ENCODE assay signal across 9 mouse cellular contexts in genomic region chr3:79818202-79818995, GRCm38 (mm10). TPM values are rescaled to one million over a fixed set of nuclear protein-coding genes. Genes with fewer than 3 reads are reported as not detected.
DNase-seq lines count a peak whose midpoint lies in the region; ATAC-seq lines count a peak whose summit lies in the region.
"Had no signal": no experiment of that assay in that cellular context is flagged by ENCODE, and none has a peak within 500 bp of the region (broad histone marks: within the 10 kb centered on the region; RNA-seq: fewer than 3 reads in every experiment).

No protein-coding gene starts in this region.

- H3K4me1 ChIP-seq in kidney, embryonic 14.5 days (ENCODE audit: control insufficient read depth, insufficient read depth, low read length) = no peaks in the 10 kb centered on the region

- intact Hi-C loops in left cerebral cortex, postnatal 14 days (cut with DNase I) = no loop called here

- ATAC-seq in kidney, embryonic 14.5 days (ENCODE audit: low FRiP score, low TSS enrichment) = peak; percentile 65

- H3K9ac ChIP-seq in kidney, embryonic 14.5 days (ENCODE audit: low read depth, low read length) = no peak overlapping the region

- H3K27ac ChIP-seq in kidney, embryonic 14.5 days (ENCODE audit: low read depth, low read length) = no peak overlapping the region

- WGBS in kidney, embryonic 14.5 days = 14% methylated on average over 14 of the region's 14 CpGs

- H3K9me3 ChIP-seq in kidney, embryonic 14.5 days (ENCODE audit: control insufficient read depth, low read length) = no peaks in the 10 kb centered on the region

- no peaks in the 10 kb centered on the region for H3K27me3 ChIP-seq in kidney, embryonic 14.5 days (ENCODE audit: control insufficient read depth, insufficient read depth, low read length)

- H3K4me2 ChIP-seq in kidney, embryonic 14.5 days (replicated peaks; ENCODE audit: low read depth, low read length) = peak overlapping the region; percentile 19; the same call in 1 of the 2 replicates

- no peaks in the 10 kb centered on the region for H3K36me3 ChIP-seq in kidney, embryonic 14.5 days (ENCODE audit: control insufficient read depth, insufficient read depth, low read length)

- no peak overlapping the region for H3K4me3 ChIP-seq in kidney, embryonic 14.5 days (ENCODE audit: low read length)

- no peak for DNase-seq in kidney, adult 8-10 months
- DNase-seq in urinary bladder, postnatal 14 days (ENCODE audit: low spot score) = peak; percentile 18
- no peak for DNase-seq in urinary bladder, postnatal 36 days (ENCODE audit: low spot score in 2 of 2)
- DNase-seq in left cerebral cortex, postnatal 14 days (ENCODE audit: low spot score in 2 of 2) = peak; percentile 48 to 64
- DNase-seq in telencephalon, adult 2 months (ENCODE audit: low read depth, low spot score) = peak; percentile 80
- DNase-seq in c-Kit-positive CD71-positive TER-119-positive erythroid progenitor cells, embryonic 14.5 days (ENCODE audit: low spot score) = no peak
- no peak for DNase-seq in urinary bladder, adult 18-20 months (ENCODE audit: low spot score in 2 of 2)
- DNase-seq: cerebellum, adult 9-10 months had no signal

RNA-seq across cellular contexts. Expression of gene Tmem144, which starts 34.2 kb away (rescaled TPM):
- 4.7 and 5.4 TPM in 2 replicates for polyA plus RNA-seq in kidney, embryonic 14.5 days (2014; fragmentation: Nextera tagmentation; extraction: Ambion mirVana)
- 10 to 100 TPM in 1 of 2 experiments, 1 to 10 TPM in 1; 8.9 to 11.8 TPM for total RNA-seq in left cerebral cortex, postnatal 14 days (2021)

Comparison
In these comparisons a context has a peak if more than half of its experiments do, and no peak if none do; other contexts are left out.
1. DNase-seq: peak in urinary bladder, postnatal 14 days (single experiment), left cerebral cortex, postnatal 14 days (2 of 2) and telencephalon, adult 2 months (single experiment); none in kidney, adult 8-10 months (0 of 2), urinary bladder, postnatal 36 days (0 of 2), c-Kit-positive CD71-positive TER-119-positive erythroid progenitor cells, embryonic 14.5 days (single experiment) and urinary bladder, adult 18-20 months (0 of 2).